Mouse (Mus musculus): ENCODE results near the gene Cyp11a1.
A peak's percentile ranks its signal among the peaks of the same experiment; 100 is the strongest.

Gene Cyp11a1

DNA sequence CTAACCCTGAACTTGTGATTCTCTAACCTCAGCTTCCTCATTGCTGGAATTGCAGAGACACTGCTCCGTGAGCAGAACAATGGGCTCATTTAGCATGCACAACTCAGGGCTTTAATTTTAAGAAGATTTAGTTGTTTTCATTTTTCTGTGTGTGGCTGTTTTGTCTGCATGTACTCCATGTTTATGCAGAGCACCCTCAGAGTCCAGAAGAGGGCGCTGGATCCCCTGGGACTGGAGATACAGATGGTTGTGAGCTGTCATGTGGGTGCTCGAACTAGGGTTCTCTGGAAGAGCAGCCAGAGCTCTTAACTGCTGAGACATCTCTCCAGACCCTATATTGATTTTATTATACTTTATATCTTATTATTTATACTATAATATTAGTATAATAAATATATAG is 3.4 kb downstream of the Cyp11a1 start:
- DNase-seq, result no peak

DNA sequence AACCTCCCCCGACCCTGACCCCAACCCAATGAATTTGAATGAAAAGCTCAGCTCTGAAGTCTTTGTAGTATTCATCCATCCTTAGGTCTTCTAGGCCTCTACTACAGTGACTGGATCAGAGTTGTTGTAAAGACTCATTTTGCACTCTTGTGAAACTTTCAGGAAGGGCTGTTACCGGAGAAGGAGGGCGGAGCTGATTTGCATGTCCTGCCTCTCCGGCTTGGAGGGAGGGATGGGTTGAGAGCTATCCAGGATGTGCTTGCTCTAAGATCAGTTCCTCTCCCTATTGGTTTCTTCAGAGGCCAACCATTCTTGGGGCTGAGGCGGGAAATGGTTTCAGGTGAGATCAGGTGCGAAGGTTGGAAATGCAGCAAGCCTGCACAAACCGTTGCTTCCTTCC is 4.8 kb downstream of the Cyp11a1 start:
- no peak for DNase-seq

DNA sequence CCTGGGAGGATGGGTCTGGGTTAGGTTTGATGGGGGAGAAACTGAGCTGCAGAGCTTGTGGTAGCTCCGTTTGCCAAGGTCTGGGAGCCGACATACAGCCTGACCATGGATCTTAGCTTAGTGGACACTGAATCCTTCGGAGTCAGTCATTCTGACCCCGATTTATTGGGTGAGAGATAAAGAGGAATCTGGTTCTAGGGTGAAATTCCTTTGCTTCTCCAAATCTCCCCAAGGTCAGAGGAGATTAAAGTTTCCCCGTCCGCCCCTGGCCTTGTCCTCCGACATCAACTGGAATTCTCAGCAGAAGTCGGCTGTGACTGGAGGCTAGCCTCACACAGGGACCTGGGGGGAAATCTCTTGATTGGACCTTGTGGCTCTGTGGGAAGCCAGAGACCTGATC is 5.3 kb downstream of the Cyp11a1 start:
- no peak for DNase-seq

DNA sequence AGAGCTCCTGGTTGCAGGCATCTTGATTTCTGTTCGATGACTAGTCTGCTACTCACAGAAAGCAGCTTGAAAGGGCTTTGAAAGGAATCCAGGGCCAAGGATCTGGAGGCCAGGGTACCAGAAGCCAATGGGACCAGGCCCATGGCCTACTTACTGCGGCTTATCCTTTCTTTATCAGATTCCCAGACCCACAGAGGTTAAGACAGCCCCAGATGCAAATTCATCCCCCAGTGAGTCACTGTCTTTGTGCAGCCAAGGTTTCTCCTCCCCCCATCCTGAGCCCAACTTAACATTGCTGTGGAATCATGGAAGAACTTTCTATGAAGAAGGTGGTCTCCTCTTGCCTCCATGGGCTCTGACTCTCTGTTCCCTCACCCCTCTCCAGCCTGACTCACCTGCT is 6.3 kb downstream of the Cyp11a1 start:
- DNase-seq, result no peak

DNA sequence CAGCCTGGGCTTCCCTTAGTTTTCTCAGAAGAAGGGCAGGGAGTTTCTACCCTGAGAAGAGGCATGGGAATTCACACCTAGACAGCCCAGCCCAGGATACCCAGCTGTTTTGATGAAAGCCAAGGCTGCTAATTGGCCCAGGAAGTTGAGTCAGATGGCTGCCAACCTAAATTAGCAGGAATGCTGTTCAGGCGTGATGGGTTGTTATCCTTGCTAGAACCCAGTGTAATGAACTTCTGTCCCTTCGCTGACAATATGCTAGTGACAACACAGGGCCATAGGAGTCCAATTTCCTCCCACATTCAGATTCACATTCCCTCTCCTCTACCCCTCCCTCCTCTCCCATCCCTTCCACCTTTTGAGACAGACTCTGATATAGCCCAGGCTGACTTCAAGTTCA is 6.7 kb downstream of the Cyp11a1 start:
- peak; percentile 18 for DNase-seq

DNA sequence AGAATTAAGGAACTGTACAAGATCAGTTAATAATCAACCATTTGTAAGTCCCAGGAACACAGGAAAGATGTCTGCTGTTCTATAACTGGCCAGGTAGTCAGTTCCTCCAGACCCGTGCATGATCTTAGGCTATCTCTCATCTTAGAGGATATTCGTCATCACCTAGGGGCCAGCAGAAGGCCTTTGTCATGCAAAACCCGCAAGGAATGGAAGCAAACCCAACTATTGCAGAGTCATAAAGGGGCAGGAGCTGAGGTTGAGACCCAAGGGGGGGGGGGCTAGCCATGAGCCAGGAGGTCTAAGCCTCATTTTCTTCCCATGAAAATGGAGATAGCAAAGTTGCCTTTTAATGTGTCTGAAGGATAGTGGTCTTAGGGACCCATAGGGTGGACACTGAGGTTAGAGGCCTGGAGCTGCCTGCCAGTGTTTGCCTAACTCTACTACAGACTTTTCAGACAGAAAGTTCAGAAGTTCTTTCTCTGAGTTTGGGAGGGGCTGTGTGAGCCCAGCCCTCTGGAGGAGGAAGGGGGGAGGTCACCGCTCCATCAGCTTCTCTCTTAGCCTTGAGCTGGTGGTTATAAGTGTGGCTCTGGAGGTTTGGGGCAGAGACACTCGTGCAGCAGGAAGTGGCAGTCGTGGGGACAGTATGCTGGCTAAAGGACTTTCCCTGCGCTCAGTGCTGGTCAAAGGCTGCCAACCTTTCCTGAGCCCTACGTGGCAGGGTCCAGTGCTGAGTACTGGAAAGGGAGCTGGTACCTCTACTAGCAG is 8.4 kb downstream of the Cyp11a1 start:
- DNase-seq, result no peak

DNA sequence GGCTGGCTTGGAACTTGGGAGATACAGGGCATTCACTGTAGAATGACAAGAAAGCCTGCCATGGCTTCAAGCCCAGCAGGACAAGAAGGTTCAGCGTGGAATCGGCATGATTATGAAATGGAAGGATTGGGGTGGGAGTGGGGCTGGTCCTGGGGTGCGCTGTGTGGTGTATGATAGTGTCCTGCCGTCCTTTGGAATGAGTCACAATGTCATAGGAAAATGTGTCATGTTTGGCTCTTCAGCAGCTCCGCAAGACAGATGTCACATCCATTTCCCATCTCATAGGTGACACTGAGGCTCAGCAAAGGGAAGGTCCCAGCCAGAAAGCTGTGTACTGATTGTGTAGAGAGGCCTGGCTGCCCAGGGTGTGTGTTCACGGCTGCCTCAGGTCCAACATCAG is 9.6 kb downstream of the Cyp11a1 start:
- DNase-seq, result no peak

DNA sequence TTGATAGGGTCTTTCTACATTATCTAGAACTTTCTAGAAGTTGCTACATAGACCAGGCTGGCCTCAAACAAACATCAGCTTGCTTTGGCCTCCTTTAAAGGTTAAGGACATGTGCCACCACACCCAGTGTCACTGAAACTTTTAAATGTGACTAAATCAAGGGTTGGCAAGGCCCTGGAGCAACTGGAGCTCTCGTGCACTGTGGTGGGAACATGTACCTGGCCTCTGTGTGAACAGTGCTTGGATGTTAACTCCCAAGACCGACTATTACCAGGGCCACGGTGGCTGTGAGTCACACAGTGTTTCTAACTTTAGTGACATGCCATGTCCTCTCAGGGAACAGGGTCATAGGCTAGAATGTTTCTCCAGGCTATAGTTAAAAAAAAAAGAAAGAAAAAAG is 10.8 kb downstream of the Cyp11a1 start:
- DNase-seq, result no peak

DNA sequence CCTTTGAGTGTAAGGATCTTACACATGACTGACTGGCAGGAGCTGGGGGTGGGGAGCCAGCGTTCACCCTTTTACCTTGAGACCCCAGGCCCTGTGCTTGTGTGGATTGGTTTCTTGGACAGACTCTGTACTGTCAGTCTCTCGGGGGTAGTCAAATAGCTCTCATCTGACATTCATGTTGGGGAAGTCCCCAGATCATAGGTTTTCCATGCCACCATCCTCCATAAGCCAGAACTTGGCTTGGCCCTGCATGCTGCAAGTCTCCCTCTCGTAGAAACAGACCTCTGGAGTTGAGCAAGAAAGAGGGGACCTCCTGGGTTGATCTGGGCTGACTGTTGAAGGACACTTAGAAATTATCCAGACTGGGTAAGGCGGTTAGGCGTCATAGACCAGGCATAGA is 12.2 kb downstream of the Cyp11a1 start:
- DNase-seq, result no peak

DNA sequence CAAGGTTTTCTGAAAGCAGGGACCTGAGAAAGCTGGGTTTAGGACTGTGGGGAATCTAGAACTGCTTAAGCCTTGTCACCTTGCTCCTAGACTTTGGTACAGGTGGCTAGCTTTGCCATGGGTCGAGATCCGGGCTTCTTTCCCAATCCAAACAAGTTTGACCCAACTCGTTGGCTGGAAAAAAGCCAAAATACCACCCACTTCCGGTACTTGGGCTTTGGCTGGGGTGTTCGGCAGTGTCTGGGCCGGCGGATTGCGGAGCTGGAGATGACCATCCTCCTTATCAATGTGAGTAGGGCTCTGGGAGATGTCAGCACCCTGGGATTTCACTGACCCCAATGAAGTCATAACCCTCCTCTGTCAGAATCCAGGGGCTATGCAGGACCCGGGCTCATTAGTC is 19.8 kb downstream of the Cyp11a1 start:
- no peak for DNase-seq

DNA sequence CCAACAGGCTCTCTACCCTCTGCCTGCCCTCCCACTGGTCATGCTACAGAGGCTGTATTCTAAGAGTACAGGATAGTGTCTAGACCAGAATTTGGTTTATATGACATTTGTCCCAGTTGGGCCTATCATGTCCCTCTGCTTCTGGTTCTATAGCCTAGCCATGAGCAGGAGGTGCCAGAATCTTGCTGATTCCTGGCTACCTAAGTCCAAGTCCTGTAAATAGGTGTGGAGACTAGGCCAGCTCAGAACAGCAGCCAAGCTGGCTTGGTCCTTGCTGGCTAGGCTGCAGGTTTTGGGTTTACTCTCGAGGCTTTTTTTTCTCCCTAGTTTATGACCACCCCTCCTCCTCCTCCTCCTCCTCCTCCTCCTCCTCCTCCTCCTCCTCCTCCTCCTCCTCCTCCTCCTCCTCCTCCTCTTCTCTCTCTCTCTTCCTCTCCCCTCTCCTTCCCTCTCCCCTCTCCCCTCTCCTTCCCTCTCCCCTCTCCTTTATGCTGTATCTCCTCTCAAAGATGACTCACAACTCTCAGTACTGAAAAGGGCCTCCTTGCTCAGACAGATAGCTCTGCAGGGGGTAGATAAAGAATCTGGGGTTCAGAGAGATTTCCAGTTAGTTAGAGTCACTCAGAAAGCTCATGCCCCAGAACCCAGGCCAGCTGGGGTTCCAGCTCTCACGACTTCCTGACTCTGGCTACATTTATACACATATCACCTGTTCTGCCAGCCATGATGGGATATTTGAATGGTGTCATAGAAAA is 21.4 kb downstream of the Cyp11a1 start:
- no peak for DNase-seq

DNA sequence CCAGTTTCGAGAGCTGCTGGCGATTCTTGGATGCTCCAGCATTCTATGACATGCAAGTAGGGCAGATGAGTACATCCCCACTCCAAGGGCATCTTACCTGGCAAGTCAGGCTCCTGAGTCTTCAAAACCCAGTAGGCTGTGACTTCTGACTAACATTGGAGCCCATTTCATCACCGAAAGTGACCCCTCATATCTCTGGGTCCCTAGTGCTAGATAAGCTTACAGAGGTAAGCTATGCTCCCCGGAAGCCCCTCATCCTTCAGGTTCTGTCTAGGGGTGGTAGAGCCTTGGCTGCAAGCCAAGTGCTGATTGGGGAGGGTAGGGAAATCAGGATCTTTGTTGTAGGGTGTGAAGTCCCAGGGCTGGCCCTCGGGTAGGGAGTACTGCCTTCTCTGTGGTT is 22.6 kb downstream of the Cyp11a1 start:
- DNase-seq, result no peak

DNA sequence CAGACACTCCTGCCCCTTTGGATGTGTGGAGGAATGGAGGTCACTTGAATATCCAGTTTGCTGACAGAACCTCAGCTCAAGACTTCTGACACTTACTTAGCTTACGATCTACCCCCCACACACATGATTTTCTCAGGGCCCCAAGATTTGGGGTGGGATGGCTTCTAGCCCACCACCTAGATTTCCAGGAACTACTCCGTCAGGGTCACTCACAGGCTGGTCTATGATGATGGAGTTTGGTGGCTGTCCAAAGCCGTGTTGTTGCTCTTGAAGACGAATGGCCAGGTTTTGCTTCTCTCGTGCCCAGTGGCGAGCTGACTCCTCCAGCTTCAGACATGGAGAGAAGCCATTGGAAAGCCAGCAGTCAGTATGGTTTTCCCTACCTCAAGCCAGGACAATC is 23.4 kb downstream of the Cyp11a1 start:
- DNase-seq, result no peak

DNA sequence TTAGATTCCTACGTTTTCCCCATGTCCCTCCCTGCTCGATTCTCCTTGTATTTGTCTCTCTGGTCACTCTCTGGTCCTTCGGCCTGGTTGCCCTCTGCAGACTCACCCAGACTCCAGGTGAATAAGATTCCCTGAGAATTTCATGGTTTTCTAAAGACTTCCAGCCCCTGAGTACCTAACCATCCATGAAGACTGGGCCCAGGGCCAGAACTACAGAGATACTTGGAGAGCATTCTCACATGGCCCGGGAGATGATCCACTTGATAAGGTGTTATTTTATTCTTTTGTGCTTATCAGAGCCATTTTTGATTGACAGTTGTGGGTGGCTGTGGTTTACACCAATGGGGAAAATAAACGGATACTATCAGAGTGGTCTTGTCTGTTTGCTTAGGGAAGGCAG is 25.7 kb downstream of the Cyp11a1 start:
- no peak for DNase-seq

DNA sequence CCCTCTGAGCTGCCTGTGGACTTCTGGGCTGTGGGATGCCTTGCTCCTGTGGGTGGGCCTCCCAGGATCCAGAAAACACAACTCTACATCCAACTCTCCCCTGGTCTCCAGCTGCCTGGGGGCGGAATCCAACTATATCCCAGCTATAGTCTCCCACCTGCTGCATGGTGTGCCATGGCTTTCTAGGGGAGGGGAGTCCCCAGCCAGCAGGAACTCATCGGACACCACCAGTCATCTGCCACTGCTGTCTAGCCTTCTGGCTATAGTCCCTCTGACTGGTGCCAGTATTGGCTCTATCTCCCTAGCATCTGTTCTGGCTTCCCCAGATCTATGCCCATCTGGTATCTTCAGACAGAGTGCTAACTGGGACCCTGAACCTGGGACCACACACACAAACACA is 29.3 kb downstream of the Cyp11a1 start:
- peak; percentile 81 for DNase-seq

DNA sequence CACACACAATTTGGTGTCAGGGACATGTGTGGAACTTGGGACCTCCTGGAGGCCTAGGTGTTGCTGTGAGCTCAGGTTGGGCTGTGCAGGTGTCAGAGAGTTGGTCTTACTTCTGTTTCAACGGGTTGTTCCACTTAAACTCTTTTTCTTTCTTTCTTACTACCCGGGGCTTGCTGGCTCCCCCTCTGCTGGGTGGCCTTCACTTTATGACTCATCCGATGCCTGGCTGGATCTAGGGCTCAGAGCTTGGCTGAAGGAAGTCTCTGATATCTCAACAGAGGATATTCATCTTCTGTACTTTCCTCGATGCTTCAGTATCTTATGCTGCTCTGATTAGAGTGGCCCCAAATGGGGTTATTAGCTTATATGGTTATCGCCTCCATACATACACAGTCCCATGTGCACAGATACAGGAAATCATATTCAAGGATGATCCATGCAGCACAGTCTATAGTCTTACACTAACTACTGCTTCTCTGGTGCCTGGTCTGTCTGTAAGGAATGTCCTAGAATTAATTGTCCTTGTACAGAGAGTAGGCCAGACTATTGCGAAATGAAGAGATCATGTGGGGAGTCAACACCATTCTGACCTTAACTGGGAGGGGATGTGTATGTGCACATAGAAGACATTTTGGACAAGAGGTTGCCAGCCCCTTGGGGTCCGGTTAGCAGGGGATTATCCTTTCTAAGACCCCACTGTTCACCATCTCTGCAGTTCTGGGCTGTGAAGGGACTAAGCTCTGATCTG is 29.9 kb downstream of the Cyp11a1 start:
- DNase-seq, result no peak

DNA sequence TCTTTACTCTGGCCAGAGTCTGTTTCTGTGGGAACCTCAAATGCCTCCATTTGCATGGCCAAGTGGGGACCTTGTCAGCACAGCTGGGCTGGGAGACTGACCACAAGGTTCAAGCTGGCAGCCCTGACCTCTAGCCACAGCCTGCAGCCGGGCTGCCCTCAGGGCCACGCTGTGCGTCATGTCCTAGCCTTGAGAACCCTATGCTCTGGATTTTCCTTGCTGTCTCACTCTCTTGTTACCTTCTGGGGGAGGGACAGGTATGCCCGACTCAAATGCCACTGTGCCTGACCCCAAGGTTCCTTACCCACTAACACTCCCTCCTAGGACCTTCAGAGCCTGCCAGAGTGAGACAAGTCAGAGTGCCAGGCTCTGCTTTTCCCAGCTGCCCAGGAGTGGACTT is 30.8 kb downstream of the Cyp11a1 start:
- no peak for DNase-seq

DNA sequence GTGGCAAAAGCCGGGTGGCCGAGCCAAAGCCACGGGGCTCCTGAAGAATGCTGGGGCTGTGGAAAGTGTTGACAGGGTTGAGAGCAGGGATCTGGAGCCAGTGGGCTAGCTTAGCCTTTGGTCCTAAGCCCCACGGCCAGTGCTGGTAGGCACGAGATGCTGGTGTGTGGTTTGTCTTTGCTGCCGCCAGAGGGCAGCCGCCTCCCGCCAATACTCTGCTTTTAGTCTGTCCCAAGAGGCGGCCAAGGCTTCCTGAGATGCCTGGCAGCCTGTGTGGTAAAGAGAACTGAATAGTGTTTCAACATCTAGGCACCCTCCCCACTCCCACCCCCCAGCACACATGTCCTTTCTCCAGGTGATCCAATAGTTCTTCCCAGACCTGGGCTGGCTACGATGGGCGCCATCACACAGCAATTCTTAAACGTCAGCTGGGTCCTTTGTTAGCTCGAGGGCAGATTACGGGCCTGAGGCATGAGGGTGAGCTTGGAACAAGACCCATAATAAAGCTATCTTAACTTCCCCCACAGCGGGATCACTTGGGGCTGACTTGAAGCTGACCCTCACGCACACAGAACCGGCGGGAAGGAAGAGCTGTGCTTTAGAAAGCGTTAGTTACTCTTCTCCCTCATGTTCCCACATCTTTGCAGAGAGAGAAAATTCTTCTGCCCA is 32.4 kb downstream of the Cyp11a1 start:
- DNase-seq, result peak; percentile 57

DNA sequence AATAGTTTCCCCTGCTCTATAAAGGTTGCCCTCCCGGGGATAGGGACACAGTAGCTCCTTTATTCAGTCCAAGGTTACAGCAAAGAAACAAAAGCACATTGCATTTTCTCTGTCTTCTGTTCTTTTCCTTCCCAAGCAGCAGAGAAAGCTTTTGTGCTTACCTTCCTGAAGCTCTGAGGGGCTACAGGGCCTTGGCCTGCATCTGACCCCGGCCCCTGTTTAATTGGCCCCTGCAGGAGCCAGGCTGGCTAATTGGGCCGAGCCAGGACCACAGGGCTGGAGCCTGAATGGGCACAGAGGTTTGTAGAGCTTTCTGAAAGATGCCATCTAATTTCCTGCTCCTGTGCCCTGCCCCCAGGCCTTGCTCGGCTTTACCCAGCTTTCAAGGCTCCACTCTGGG is 34.8 kb downstream of the Cyp11a1 start:
- no peak for DNase-seq

DNA sequence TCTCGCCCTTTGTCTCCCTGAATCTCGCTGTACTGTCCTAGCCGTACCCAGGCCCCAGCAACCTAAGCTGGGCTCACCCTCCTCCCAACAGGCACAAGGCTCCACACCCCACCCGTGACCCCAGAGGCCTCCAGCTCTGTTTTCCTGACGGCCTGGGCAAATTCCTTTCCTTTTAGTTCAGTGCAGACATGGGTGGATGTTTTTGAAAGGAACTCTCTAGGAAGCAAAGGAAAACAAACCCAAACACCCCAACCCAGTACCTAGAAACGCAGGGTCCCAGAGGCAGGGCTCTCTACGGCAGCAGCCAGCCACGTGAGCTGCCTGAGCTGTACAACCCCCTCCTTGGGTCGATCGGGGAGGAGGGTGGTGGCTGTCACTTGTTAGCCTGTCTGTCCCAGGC is 36.2 kb downstream of the Cyp11a1 start:
- no peak for DNase-seq

DNA sequence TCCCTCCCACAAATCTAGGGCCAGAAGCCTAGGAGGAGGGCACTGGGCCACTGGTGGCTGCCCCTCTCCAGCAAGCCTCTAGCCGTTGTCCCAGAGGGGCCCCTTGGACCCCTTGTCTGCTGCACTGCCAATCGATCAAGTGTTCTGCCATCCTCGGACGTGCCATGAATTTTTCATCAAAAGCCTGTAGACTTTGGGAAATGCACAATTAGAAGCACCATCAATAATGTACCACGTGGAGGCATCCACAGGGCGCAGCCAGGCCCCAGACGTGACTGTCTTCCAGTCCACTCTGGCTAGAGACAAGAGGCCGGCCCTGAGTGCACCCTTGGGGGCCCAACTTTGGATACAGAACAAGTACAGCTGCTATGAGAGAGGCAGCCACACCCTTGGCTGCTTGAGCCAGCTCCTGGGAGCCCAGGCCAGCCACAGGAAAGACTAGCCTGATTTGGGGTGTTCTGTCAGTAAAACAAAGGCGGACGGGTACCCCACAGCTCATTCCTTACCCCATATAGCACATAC is 37.3 kb downstream of the Cyp11a1 start:
- DNase-seq, result no peak

DNA sequence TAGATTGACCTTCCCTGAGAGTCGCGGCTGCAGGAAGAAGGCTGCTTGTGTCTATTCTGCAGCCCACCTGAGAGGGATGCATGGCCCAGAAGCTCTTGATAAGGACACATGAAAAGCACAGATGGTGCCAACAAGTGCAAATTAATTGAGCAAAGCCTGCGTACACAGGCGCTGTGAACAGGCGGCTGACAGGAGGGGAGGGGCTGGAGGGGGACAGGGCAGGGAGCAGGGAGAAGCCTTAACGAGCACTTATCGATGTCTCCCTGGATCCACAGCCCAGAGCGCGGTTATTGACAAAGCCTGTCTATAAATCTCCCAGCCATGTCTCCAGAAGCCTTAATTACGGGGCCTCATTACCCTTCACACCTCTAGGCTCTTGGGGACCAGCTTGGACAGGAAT is 38.6 kb downstream of the Cyp11a1 start:
- DNase-seq, result peak; percentile 38

DNA sequence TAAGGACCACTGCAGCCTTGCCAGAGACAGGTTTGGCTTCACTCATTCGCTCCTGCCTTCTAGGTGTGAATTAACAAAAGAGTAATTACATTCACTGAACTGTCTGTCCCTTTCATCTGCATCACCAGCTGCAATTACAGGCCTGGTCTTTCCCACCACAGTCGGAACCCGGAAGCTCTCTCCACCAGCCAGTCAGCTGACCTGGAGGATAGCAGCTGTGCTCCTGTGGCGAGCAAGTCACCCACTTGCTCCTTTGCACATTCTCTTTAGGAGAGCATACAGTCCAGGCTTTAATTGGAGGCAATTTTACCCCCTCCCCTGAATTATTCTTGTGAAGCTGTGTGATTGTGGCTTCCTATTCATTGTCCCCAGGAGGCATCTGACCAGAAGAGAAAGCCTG is 39.4 kb downstream of the Cyp11a1 start:
- DNase-seq, result no peak
